14 mouse cellular contexts compared by ENCODE assay signal in the genomic region with DNA sequence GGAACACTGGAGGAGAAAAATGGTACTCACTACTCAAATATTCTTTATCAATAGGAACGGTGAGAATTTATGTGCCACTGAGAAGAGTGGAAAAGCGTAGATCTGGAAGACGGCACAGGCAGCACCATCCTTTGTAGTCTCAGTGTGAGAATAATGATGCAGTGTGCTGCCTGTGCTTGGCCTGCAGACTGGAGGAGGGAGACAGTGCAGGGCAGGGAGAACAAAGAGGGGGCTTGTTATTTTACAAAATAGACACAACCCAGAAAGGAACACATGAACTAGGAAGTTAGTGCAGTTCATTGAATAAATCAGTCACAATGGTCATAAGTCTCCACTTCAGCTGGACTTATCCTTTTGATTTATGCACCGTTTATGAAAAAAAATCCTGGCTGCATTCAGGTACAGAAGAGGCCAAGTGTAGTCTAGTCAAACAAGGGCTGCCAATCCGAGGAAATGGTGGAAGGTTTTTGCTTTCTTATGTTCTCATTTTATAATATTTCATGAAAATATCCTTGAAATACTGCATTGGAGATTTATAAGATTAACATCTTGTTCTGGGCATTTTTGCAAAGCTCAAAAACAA.
DNase-seq lines count a peak whose midpoint lies in the region; ATAC-seq and TF ChIP-seq lines count a peak whose summit lies in the region.
"Had no signal": no experiment of that assay in that cellular context is flagged by ENCODE, and none has a peak within 500 bp of the region (broad histone marks: within the 10 kb centered on the region; RNA-seq: fewer than 3 reads in every experiment).

No protein-coding gene starts in this region.

- no peak for TF ChIP-seq CTCF in forebrain, postnatal 0 days (IDR thresholded peaks at IDR 0.05; ENCODE audit: low read depth)
- no peak for TF ChIP-seq CTCF in liver, postnatal 0 days (IDR thresholded peaks at IDR 0.05; ENCODE audit: low read depth)

- 21% methylated on average over 5 of the region's 5 CpGs for WGBS in neural tube, embryonic 11.5 days
- WGBS in forebrain, postnatal 0 days = 18% methylated on average over 5 of the region's 5 CpGs
- 36% methylated on average over 5 of the region's 5 CpGs for WGBS in midbrain, embryonic 12.5 days
- 70% methylated on average over 5 of the region's 5 CpGs for WGBS in liver, postnatal 0 days (ENCODE audit: insufficient replicate concordance)

- no peaks in the 10 kb centered on the region for H3K36me3 ChIP-seq in neural tube, embryonic 11.5 days (ENCODE audit: control insufficient read depth, insufficient read depth, low read length)
- H3K36me3 ChIP-seq in forebrain, postnatal 0 days (ENCODE audit: insufficient read depth) = no peaks in the 10 kb centered on the region
- H3K36me3 ChIP-seq in midbrain, embryonic 12.5 days = no peaks in the 10 kb centered on the region
- H3K36me3 ChIP-seq in liver, postnatal 0 days (replicated peaks; ENCODE audit: insufficient read depth, low read length) = no peaks in the 10 kb centered on the region
- H3K36me3 ChIP-seq: heart, embryonic 12.5 days; liver, embryonic 12.5 days had no signal

- no peak for TF ChIP-seq EP300 in liver, postnatal 0 days (IDR thresholded peaks at IDR 0.05; ENCODE audit: low read depth)

- peak; percentile 35 for DNase-seq in neural tube, embryonic 11.5 days (ENCODE audit: low spot score)
- DNase-seq in neural tube, embryonic 10.5 days (ENCODE audit: extremely low spot score, low spot score) = no peak
- no peak for DNase-seq in forebrain, postnatal 0 days
- no peak for DNase-seq in adipocyte (ENCODE audit: low spot score)
- DNase-seq in adrenal gland, adult (ENCODE audit: inconsistent age in 2 of 2, low spot score in 1 of 2) = no peak
- no peak for DNase-seq in thymus, adult 18-20 months
- DNase-seq in liver, postnatal 0 days = no peak
- DNase-seq: adrenal gland, adult 2 months; cerebellum, adult 11 months had no signal

- H3K27ac ChIP-seq in neural tube, embryonic 11.5 days (ENCODE audit: low read depth, low read length) = no peak overlapping the region
- H3K27ac ChIP-seq in forebrain, postnatal 0 days (ENCODE audit: low read depth, low read length) = no peak overlapping the region
- peak overlapping the region; percentile 52 for H3K27ac ChIP-seq in midbrain, embryonic 12.5 days (replicated peaks)
- H3K27ac ChIP-seq in liver, postnatal 0 days (ENCODE audit: low read depth) = no peak overlapping the region
- H3K27ac ChIP-seq: liver, embryonic 12.5 days had no signal

- H3K9ac ChIP-seq in neural tube, embryonic 11.5 days (ENCODE audit: low read length) = no peak overlapping the region
- H3K9ac ChIP-seq in forebrain, postnatal 0 days = no peak overlapping the region
- H3K9ac ChIP-seq in midbrain, embryonic 12.5 days (replicated peaks) = no peak overlapping the region
- H3K9ac ChIP-seq in liver, postnatal 0 days (replicated peaks) = no peak overlapping the region
- H3K9ac ChIP-seq: heart, embryonic 12.5 days; liver, embryonic 12.5 days had no signal

- H3K4me1 ChIP-seq in neural tube, embryonic 11.5 days (ENCODE audit: control insufficient read depth, insufficient read depth, low read length) = 0 out of 2 replicates have a peak, but pooled peaks cover 5% of the 10 kb centered on the region
- no peaks in the 10 kb centered on the region for H3K4me1 ChIP-seq in forebrain, postnatal 0 days (ENCODE audit: insufficient read depth)
- peaks cover 8% of the 10 kb centered on the region; the same call in 1 of the 2 replicates for H3K4me1 ChIP-seq in midbrain, embryonic 12.5 days
- no peaks in the 10 kb centered on the region for H3K4me1 ChIP-seq in liver, postnatal 0 days (ENCODE audit: insufficient read depth)
- H3K4me1 ChIP-seq: heart, embryonic 12.5 days; liver, embryonic 12.5 days had no signal

- ATAC-seq in neural tube, embryonic 11.5 days (ENCODE audit: insufficient read depth, low FRiP score, low TSS enrichment) = peak; percentile 83
- ATAC-seq in forebrain, postnatal 0 days = peak; percentile 73
- peak; percentile 85 for ATAC-seq in midbrain, embryonic 12.5 days (ENCODE audit: low FRiP score, low read depth)
- no peak for ATAC-seq in liver, postnatal 0 days
- ATAC-seq: CD4-positive, CD25-positive, alpha-beta regulatory T cell, adult 4 months; intestine, embryonic 16.5 days; liver, embryonic 12.5 days had no signal

- no peaks in the 10 kb centered on the region for H3K9me3 ChIP-seq in neural tube, embryonic 11.5 days (ENCODE audit: control insufficient read depth, low read length)
- no peaks in the 10 kb centered on the region for H3K9me3 ChIP-seq in forebrain, postnatal 0 days (ENCODE audit: low read length)
- no peaks in the 10 kb centered on the region for H3K9me3 ChIP-seq in midbrain, embryonic 12.5 days
- no peaks in the 10 kb centered on the region for H3K9me3 ChIP-seq in liver, postnatal 0 days (ENCODE audit: low read length)
- H3K9me3 ChIP-seq: heart, embryonic 12.5 days; liver, embryonic 12.5 days had no signal

- no peaks in the 10 kb centered on the region for H3K27me3 ChIP-seq in neural tube, embryonic 11.5 days (ENCODE audit: control insufficient read depth, insufficient read depth, low read length)
- H3K27me3 ChIP-seq in forebrain, postnatal 0 days (ENCODE audit: insufficient read depth, low read length) = no peaks in the 10 kb centered on the region
- no peaks in the 10 kb centered on the region for H3K27me3 ChIP-seq in midbrain, embryonic 12.5 days
- H3K27me3 ChIP-seq in liver, postnatal 0 days (ENCODE audit: insufficient read depth, low read length) = no peaks in the 10 kb centered on the region
- H3K27me3 ChIP-seq: heart, embryonic 12.5 days; liver, embryonic 12.5 days had no signal

- no peak overlapping the region for H3K4me2 ChIP-seq in neural tube, embryonic 11.5 days (ENCODE audit: low read depth)
- H3K4me2 ChIP-seq in forebrain, postnatal 0 days (ENCODE audit: low read depth) = no peak overlapping the region
- H3K4me2 ChIP-seq in midbrain, embryonic 12.5 days (replicated peaks) = no peak overlapping the region
- H3K4me2 ChIP-seq in liver, postnatal 0 days (ENCODE audit: low read depth, low read length) = no peak overlapping the region
- H3K4me2 ChIP-seq: heart, embryonic 12.5 days; liver, embryonic 12.5 days had no signal

- H3K4me3 ChIP-seq in neural tube, embryonic 11.5 days (ENCODE audit: low read depth, low read length) = no peak overlapping the region
- H3K4me3 ChIP-seq in forebrain, postnatal 0 days (ENCODE audit: low read depth, low read length) = no peak overlapping the region
- no peak overlapping the region for H3K4me3 ChIP-seq in midbrain, embryonic 12.5 days
- no peak overlapping the region for H3K4me3 ChIP-seq in liver, postnatal 0 days (ENCODE audit: low read depth, low read length)
- H3K4me3 ChIP-seq: heart, embryonic 12.5 days; liver, embryonic 12.5 days had no signal
